Mouse (Mus musculus) heart, postnatal 10 days (tissue): ENCODE results near the gene Zmat3. TPM values are rescaled to one million over a fixed set of nuclear protein-coding genes. Genes with fewer than 3 reads are reported as not detected.

Source experiments
- DNase-seq, 2 experiments: peaks; one replicate each; pipeline ENCODE4 v3.0.0; 2021
- intact Hi-C: fragments of 180-260 bp; cut with DNase I; formaldehyde crosslinking; loops from one replicate; pipeline ENCODE4 v1.15.1; 2025
- total RNA-seq, 2 experiments: library from RNA; stranded (reverse); gene quantifications; 2 replicates each; pipeline ENCODE4 v1.2.3; 2021

The Zmat3 gene
- total RNA-seq: 10 to 100 TPM; 11.2 to 12.1 TPM

DNA sequence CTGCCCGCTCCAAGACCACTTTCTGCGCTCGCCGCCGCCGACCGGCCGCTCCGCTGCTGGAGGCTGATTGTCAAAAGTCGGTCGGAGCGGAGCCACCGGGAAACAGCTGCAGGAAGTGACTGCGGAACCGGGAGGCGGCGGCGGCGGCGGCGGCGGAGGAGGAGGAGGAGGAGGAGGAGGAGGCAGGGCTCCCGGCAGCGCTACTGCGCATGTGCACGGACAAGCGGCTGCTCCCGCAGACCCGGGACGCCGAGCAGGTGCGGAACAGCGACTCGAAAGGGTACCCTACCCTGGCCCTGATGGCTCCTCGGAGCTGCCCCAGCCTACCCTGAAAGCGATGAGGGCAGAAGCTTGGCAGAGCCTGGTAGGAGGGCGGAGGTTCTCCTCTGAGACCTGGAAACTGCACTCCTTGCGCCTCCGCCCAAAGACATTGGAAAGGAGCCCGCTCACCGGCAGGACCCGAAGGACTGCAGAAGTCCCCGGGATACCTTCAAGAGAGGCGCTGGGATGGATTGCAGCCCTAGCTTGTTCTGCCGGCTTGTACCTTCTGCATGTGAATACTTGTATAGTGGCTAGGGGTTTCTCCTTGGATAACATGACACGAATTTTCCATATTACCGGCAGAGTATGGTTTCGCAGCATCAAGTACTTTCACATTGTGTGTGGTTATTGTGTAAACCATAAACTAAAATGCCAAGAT, at the start of gene Zmat3:
Zmat3 (minus strand) TSS at position 469 of the 700 bp plus-strand sequence.
- intact Hi-C loops: loop anchor here (2.0 kb wide), 1 partner anchor 29 kb away; no protein-coding TSS in a partner anchor
- peak; percentile 86 to 89 for DNase-seq

DNA sequence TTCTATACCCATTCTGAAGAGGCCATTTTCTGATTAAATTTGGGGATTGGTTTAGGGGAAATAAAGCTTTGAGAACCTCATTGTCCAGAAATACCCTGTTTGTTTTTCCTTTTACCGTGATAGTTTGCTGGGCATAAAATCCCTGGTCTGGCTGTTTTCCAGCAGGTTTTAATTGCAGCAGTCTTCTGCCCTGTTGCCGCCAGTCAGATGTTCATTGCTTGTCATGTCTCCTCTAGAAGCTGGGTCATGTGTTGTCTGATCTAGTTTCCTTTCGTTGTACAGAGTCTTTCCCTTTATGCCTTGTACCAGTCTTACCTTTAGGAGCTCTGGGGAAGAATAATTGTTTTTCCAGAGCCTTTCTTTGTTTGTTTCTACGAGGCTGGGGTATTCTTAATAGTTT, 48.6 kb upstream of the Zmat3 start:
- DNase-seq: no peak
- intact Hi-C loops: loop anchor here (2.0 kb wide), 1 partner anchor 16 kb away; no protein-coding TSS in a partner anchor

- no peak for DNase-seq
- intact Hi-C loops: no loop called here
These were observed 46.8 kb upstream of the Zmat3 start for GRCm38 (mm10) chr3:32412502-32413044.

DNA sequence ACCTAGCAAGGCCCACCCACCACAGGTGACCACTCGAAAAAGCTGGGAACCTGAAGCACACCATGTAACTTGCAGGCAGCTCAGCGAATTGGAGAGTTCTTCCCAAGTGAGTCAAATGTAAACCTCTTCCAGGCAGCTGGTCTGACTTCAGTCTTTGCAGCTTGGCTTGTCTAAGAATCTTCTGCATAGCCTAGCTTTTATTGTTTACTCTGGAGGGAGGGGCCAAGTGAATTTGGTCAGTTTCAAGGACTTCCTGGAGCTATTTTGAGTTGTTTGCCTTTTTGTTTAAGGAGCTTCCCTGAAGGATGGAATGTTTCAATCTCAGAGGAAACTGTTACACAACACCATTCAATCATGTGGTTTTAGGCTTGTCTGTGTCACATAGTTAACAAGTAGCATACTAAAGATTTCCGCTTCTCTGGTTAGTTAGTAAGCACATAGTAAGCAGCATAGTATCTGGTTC, 43.0 kb upstream of the Zmat3 start:
- intact Hi-C loops: no loop called here
- DNase-seq: no peak

GRCm38 (mm10) chr3:32406804-32407203, 41.0 kb upstream of the Zmat3 start:
- intact Hi-C loops: no loop called here
- DNase-seq: no peak

DNA sequence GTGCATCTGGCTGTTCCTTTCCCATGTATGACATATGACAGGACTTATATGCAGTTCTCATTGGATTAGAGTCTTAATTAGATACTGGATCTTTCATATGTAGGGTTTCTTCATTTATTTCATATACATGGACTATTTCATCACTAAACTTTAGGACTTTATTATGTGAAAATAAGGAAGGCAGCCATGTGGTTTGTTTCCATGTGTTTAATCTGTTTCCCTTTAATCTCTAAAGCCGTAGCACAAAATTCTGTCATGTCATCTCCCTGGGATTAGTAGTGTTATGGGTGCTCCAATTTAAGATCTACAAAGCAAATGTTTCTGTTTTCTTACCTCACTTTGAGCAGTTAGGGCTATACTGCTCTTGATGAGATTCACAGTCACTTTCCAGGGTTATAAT, 39.9 kb upstream of the Zmat3 start:
- DNase-seq: no peak
- intact Hi-C loops: no loop called here

- DNase-seq: peak in 1 of 2 experiments; percentile 27
- intact Hi-C loops: no loop called here
These were observed 37.4 kb upstream of the Zmat3 start for GRCm38 (mm10) chr3:32402990-32403885.

DNA sequence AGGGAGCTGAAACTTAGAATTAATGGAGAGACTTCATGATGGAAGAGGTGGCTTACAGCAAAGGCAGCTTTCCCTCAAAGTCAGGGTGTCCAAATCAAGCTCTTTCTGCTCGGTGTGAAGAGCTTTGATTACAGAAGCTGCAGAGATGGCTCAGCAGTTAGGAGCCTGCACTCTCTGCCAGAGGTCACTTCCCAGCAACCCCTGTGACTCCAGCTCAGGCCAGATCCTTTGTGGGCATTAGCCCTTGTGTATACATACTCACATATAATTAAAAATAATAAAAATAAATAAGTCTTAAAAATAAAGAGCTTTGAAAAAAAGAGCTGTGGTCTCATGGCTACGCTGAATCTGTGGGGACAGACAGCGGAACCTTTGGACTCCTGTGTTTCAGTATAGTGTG, 35.8 kb upstream of the Zmat3 start:
- no peak for DNase-seq
- intact Hi-C loops: no loop called here

DNA sequence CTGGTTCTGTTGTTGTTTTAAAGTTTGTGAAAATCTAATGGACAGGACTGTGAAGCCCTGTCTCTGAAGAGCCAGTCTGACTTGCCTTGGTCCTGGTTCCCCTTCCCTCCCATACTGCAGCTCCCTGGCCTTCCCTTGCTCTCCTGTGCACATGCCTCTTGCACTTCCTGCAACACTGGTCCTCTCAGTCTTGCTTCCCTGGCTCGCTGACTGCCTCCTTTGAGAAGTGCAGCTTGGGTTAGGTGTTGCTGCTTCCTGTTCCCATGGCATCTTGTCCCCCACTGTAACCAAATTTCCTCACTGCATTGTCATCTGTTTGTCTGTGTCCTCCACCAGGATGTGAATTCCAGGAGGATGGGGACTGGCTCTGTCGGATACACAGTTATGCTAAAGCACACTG, 34.1 kb upstream of the Zmat3 start:
- DNase-seq: no peak
- intact Hi-C loops: loop anchor here (2.0 to 5.0 kb wide), 2 partner anchors 15 to 107 kb away; no protein-coding TSS in a partner anchor

GRCm38 (mm10) chr3:32399381-32399780, 33.6 kb upstream of the Zmat3 start:
- DNase-seq: no peak
- intact Hi-C loops: loop anchor here (2.0 to 5.0 kb wide), 2 partner anchors 15 to 108 kb away; no protein-coding TSS in a partner anchor

GRCm38 (mm10) chr3:32398623-32399022, 32.8 kb upstream of the Zmat3 start:
- DNase-seq: no peak
- intact Hi-C loops: loop anchor here (2.0 to 5.0 kb wide), 2 partner anchors 16 to 109 kb away; no protein-coding TSS in a partner anchor

- DNase-seq: no peak
- intact Hi-C loops: loop anchor here (2.0 to 5.0 kb wide), 2 partner anchors 17 to 109 kb away; no protein-coding TSS in a partner anchor
These were observed 32.3 kb upstream of the Zmat3 start for GRCm38 (mm10) chr3:32398175-32398538.

DNA sequence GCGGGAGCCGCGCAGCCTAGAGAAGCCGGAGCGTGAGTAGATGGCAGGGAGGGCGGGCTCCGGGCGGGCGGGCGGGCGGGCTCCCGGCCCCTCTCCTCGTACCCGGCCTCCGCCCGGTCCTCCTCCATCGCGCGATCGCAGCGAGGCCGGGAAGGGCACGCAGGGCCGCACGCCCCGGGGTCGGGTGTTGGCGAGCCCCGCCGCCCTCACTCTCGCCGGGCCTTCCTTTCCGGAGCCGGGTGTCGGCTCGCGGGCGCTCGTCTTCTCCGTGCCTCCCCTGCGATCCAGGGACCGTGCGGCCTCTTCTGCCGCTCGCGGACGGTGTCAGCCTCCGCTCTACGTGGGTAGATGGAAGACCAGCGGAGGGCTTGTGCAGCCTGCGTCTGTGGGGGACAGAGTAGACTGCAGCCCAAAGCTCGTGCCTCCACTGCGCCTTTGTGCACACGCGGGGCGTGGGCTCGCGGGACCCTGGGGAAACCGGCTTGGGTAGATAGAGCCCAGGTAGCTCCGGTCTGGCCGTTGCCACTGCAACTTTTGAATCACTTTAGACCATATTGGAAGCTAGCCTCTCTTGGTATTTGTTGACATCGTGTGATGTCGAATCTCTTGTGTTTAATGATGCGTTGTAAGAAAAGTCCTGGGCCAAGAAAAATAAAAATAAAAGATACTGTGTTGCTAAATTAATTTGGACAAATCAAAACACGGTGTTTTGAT, 31.8 kb upstream of the Zmat3 start, which contains the start of gene Pik3ca:
Pik3ca (plus strand) TSS at position 211 of the 714 bp plus-strand sequence.
- intact Hi-C loops: loop anchor here (2.0 to 5.0 kb wide), 3 partner anchors 17 to 110 kb away; no protein-coding TSS in a partner anchor

GRCm38 (mm10) chr3:32396794-32397460, 31.1 kb upstream of the Zmat3 start:
- DNase-seq: peak; percentile 98 to 99
- intact Hi-C loops: loop anchor here (2.0 to 5.0 kb wide), 2 partner anchors 56 to 110 kb away; no protein-coding TSS in a partner anchor

More for the DNA sequence above, 31.8 kb upstream of the Zmat3 start, which contains the start of gene Pik3ca:
- peak; percentile 73 for DNase-seq

- DNase-seq: peak; percentile 51 to 54
- intact Hi-C loops: loop anchor here (2.0 to 5.0 kb wide), 3 partner anchors 29 to 111 kb away; partner anchors contain the start of gene Zmat3
These were observed 30.1 kb upstream of the Zmat3 start for GRCm38 (mm10) chr3:32395771-32396551.

DNA sequence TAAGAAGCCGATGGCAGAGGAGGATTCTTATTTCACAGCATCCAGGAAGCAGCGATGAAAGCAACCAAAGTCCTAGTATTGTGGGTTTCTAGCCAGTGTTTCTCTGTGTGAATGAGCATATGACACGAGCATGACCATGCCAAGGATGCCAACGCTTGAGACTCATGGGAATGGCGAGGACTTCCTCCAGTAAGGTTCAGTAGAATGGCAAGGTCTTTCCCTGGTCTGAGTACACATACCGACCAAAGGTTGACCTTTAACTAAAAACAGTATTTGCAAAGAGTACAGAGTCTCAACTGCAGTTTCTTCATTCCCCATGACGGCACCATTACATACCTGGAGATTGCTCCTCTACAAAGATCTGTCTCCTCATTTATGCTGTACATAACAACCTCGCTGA, 28.2 kb upstream of the Zmat3 start:
- intact Hi-C loops: loop anchor here (2.0 kb wide), 1 partner anchor 27 kb away; the partner anchor contains the start of gene Zmat3
- DNase-seq: no peak

DNA sequence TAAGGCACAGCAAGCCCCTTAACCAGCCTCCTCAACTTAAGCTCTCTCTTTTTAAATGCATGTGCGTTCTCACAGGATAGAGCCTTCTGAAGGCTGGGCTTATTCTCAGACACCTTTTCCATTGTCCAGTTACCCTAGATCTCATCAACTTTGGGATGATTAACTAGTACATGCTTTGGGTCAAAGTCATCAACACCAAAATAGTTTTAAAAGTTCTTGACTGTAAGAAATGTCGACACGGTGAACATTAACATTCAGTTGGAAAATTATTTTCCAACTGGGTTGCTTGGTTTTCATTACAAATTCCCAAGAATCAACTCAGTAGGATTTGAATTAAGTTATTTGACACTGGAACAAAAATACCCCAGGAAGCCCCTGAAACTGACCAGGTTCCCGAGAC, 27.0 kb upstream of the Zmat3 start:
- DNase-seq: no peak

GRCm38 (mm10) chr3:32381556-32381955, 15.7 kb upstream of the Zmat3 start:
- no peak for DNase-seq
- intact Hi-C loops: loop anchor here (5.0 kb wide), 1 partner anchor 126 kb away; no protein-coding TSS in a partner anchor

More for the DNA sequence above, 27.0 kb upstream of the Zmat3 start:
- intact Hi-C loops: no loop called here
